Mouse (Mus musculus) retina, embryonic 14.5 days (tissue): ENCODE data around the gene Slc16a7.

Experiments used
- DNase-seq: peaks from one replicate; pipeline ENCODE4 v3.0.0-alpha.2; 2015; ENCODE audit warnings: low spot score

Slc16a7 gene

DNA sequence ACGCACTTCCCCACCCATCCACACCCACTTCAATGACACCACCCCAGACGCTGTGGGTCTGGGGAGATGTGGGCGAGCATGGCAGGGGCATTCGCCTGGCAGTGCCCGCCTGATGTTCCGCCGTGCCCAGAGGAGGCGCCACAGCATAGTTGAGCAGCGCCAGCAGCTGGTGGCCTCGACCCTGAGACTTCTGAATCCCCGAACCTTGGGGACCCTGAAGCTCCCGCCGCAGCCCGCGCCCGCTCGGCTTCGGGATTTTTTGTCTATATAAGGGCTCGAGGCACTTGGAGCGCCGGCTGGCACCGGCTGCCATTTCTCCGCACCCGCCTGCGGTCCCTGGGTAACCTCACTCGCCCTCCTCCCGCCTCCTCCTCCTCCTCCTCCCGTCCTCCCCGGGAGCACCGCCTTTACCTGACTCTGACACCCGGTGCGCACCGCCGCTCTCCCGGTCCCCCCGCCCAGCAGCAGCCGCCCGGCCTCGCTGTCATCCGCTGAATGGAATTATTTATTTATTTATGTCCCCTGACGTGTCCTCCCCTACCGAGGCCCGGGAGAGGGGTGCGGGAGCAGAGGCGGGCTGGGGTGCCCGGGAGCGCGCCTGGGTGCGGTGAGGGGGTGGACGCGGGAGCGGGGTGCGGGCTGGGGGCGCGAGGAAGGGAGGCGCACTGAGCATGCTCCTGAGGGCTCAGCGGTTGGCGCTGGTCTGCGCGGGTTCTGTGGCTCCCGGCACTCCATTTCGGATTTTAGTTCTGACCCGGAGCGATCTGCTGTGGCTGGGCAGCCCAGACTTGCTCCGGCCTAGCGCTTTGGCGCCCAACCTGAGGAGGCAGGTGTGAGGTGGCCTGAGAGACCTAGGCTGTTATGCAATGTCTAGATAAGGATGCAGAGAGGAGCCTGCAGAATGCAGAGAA is at the start of gene Slc16a7:
Gene Slc16a7, minus strand, starts transcription at position 590 of the 911 bp plus-strand sequence.
- peak; percentile 82 for DNase-seq

DNA sequence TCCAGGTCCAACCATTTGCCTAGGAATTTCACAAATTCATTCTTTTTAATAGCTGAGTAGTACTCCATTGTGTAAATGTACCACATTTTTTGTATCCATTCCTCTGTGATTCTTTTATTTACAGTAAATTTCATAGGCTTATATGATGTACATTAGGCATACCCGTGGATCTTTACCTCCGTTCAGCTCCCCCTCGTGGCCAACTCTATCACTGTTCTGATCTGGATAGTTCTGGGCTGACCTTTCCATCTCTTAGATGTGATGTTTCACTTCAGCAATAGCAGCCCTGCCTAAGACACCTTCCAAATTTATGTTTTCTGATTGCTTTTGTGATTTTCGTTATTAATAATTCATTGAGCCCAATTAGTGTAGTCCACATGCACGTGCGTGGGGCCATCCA is 29.5 kb upstream of the Slc16a7 start:
- no peak for DNase-seq

DNA sequence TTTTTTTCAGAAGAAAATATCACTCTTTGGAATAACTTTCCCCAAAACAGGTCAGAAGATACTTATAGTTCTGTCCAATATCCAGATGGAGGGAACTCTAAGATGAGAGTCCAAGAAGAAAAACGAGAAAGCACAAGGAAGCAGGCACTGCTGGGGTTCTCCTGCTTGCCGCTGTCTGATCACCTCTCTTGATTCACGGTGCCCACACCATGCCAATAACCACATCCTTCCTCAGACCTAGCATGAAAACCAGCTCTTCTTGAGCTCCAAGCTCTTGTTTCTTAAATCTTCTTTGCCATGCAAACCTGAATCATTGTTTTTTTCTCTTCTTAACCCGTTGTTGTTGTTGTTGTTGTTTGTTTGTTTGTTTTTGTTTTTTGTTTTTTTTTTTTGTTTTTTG is 10.5 kb upstream of the Slc16a7 start:
- no peak for DNase-seq

DNA sequence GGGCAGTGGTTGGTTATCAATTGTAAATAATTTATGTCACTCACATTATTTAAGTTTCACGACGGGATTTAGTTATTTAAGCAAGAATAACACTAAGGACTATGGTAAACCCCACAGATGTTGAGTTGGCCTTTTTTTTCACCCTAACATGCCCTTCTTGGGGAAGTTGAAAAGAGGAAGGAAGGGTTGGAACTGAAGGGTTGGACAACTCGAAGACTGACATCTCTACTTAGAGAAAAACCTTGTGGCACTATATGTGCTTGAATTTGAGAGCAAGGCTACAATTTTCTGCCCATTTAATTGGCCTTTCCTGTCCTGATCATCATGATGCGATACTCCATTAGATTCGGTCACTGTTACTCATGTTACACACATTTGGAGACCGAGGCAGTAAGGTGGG is 746 bp upstream of the Slc16a7 start:
- no peak for DNase-seq

DNA sequence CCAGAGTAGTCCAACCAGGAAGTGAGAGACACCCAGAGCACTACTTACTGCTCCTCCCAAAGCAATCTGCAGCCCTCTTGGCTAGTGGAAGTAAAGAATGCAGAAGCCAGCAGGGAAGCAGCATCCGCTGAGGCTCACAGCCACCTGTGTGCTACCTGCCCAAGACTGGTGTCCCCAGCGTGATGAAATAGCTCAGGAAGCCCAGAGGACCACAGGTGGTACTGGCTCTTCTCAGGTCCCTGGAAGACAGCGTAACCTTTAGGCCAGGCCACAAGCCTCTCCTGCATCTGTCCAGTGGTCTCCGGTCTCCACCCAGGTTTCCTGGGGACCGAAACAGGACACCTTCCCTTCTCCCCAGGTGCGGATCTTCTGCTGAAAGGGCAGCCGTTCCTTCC is 787 bp downstream of the Slc16a7 start:
- DNase-seq, result no peak

DNA sequence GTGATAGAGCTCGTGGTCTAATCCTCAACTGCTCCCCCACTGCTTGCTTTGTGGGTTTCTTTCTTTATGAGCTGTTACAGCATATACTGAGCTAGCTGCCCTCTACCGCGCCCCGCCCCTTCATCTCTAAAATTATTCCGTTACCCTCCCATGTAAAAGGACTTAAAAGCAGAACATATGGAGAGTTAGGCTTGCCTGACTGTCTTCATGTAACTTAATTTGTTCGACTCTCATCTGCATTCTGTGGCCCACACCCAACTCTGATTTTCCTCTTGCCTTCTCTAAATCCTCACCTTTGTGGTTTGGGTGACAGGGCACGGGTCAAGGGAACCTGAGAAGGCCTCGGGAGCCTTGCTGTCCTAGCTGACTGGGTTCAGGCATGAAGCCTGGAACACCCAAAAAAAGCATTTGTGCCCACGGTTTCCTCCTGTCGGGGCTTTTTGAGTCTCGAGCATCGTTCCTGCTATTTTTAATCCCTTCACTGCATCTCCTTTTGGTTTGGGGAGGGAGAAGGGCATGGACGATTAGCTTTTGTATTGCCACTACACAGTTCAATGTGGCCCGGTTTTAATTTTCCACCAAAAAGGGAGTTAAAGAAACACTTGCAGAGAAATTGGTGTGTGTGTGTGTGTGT is 1.4 kb downstream of the Slc16a7 start:
- no peak for DNase-seq

DNA sequence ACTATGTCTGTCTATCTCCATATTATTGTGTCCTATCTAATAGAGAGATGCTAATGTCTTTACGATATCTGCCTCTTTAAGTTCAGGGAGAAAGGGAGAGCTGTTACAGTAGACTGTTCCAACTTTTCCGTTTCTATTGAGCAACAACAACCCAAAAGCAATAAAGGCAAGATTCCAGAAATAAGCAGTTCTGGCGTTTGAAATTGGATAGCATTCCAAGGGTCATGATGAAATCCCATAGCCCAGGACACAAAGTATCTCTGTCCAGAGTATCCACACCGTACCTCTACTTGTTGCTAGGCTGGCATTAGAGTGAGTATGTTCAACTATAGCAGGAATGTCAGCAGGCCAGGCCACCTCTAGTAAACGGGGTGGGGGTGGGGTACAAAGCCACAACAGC is 13.7 kb downstream of the Slc16a7 start:
- no peak for DNase-seq

DNA sequence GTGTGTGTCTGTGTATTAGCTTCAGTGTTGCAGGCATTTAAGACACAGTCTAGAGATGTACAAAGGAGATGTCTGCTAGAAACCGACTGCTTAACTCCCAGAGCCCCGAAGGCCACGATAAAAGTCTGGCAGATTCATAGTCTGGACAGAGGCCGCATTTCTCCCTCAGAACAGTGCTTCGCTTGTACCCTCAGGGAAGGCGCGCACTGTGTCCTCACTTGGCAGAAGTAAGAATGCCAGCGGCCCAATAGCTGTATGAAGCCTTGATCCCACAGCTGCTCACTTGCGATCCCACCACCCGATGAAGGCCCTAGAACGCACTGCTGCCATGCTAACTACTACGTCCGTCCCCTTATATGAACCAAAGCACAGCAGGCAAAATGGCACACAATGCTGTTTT is 16.6 kb downstream of the Slc16a7 start:
- DNase-seq, result no peak

DNA sequence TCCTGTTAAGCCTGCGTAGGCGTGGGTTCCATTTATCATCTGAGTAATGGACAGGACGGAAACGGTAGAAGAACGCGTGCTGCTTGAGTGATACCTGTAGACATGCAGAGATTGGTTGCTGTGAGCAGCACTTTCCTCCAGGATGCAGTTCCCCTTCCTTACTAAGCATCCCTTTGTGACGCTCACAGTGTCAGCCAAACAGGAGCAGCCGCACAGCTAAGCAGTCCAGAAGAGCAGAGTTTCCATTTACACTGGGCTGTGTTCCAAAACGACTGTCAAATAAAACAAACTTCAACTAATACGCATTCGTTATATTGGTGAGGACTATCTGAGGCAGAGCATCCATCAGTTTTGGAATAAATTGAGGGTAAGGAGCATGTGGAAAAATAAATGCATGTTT is 17.8 kb downstream of the Slc16a7 start:
- no peak for DNase-seq

DNA sequence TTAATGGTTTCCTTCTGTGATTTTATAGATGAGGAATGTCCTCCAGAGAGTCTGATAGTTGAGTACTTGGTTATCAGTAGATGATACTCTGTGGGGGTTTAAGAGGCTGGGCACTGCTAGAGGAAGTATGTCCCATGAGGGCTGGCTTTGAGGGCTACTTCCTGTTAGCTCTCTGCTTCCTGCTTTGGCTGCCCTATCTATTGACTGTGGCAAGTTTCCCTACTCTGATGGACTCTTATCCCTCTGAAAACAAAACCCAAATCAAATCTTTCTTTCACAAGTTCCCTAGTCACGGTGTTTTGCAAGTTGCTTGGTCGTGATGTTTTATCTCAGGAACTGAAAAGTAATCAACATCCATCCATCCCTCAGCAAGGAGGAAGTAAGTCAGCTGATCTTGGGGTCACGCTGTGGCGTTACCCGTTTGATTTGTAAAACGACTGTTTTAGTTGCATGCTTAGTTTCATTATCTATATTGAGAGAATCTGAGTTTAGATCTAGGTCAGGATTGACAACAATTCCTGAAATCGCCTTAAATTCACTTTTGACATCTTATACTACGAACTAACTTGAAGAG is 19.1 kb downstream of the Slc16a7 start:
- DNase-seq, result no peak

DNA sequence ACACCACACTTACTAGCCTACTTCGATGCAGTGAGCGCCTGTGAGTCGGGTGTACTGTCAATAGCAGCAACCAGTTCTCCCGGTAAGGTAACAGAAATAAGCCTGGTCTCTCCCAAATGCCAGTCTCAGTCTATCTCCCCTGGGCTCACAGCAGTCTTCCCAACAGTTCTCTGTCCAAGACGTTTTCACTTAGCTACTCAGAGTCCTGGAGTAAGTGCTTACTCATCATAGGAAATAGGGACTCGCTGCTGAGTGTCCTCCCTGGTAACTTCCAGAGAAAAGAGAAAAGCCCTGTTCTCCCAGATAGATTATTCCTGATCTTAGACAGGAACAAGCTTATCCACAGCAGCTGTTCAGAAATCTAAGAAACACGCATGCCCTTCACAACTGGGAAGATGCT is 30.8 kb downstream of the Slc16a7 start:
- no peak for DNase-seq

DNA sequence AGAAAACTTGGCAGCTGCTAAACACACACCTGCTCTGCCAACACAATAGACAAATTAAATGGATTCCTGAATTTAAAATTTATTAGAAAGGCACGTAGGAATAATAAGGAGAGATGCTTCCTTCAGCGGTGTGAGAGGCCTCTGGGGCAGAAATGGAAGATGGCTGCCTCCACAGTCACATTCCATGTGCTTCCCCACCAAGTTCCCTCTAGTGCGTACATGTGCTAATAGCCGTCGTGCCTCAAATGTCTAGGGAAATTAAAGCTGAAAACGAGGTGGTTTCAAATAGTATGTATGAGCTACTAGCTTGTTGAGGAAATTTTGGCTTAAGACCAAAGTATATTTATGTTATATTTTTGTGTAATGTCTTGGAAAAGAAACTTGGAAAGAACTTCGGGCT is 36.5 kb downstream of the Slc16a7 start:
- no peak for DNase-seq

DNA sequence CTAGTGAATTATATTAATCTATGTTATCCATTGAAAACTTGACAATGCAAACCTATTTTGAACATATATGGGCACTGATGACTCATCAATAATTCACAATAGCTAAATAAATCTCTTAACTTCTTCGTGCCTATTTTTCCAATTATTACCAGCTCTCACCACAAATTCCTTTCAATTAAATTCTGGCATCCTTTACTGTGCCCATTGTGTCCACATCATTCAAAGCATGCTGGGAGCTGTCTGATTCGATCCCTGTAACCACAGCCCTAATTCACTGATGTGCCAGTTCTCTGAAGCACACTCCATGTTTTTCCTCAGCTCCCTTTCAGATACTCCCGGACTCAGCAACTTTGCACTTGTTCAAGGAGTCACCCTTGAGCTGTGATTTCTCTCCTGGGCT is 41.1 kb downstream of the Slc16a7 start:
- peak; percentile 39 for DNase-seq

DNA sequence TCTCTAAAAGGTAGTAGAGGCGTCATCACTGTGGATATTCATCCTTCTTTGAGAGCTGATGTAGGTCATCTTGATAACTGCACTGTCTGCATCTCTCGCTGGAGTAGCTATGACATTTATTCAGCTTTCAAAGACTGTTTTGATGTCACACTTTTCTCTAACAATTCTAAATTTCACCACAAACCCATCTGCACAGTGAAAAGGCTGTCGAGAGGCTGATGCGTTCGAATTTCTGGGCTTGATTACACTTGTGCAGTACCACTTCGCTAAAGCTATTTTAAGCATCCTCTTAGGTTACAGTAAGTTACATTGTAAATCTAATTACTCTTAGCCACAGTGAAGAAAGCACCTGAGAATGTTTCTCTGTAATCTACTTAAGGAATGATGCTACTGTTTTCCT is 42.1 kb downstream of the Slc16a7 start:
- no peak for DNase-seq

DNA sequence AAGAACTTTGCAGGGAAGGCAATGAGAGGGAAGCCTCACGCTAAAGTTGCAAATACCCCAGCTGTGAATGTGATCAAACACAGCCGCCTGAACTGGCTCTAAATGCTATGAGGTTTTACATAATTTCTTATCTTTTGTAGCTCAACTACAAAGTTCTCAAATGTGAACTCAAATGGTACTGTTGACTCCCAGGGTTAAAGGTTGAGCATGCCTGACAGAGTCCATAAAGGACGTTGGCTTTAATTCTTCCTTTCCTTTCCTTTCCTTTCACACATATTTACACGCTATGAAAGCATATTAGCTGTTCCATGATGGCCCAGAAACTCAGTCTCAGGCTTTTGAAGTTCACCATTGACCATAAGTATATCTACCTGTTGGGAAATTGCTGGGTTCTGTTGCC is 42.9 kb downstream of the Slc16a7 start:
- no peak for DNase-seq

DNA sequence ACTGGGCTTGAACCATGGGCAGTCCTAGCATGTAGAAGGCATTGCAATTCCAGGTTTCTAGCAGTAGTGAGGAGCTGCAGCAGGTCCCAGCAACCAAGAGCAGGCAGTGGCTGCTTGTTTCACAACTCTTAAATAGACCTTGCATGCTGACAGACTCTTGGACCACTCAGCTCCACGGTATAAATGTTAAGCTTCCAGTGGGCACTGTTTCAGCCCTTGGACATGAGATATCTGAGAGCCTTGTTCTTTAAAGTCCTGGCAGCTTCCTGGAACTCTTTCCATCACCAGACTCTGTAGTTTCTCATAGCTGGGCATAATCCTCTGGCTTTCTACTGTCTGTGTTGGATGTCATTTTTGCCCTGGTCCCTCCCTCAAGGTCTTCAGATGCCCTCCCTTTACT is 43.7 kb downstream of the Slc16a7 start:
- no peak for DNase-seq

DNA sequence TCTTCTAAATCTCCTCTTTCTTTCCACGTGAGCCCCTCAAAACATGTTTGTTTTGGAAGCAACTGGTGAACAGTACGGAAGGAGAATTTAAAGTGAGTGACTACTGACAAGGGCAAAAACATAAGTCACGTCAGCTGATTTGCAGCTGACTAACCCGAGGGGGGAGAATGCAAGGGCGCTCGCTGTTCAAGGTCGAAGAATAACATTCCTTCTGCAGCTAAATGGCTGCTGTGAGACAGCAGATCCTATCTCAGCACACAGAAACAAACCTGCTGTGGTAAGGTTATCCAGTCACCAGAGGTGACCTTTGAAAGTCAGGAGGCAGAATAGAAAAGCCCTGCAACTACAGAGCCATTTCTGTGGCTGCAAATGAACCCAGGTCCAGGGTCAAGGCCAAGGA is 47.1 kb downstream of the Slc16a7 start:
- no peak for DNase-seq

DNA sequence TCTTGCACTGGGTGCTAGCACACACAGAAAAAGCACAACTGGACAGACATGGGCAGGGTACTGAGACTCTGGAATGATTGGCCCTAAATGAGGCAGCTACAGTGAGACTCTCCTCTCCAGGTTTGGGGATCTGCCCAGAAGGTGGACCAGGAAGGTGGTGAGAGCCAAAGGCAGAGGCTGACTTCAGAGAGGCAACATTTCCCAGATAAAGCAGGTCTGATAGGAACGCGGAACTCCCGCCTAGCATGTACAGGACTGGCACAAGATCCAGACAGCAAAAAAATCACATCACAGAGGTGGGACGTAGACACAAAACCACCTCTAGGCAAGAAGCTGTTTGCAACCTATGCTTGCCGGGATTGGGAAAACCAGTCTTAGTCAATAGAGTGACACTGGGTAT is 55.5 kb downstream of the Slc16a7 start:
- no peak for DNase-seq

DNA sequence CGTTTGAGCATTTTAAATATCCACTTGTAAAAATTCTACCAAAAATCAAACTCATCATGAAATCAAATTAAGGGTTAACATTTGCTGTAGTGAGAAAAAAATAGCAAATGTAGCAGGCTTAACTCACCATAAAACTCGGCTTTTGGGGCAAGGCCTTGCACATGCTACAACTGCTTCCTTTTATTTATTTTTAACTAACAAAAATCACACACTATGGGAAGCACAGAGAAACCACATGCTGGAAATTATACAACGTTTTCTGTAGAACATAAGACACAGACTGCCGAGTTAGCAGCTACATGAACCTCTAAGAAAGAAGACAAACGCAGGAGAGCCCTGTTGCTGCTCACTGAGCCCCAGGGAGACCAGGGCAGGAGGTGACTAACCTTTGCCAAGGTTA is 57.9 kb downstream of the Slc16a7 start:
- DNase-seq, result no peak

DNA sequence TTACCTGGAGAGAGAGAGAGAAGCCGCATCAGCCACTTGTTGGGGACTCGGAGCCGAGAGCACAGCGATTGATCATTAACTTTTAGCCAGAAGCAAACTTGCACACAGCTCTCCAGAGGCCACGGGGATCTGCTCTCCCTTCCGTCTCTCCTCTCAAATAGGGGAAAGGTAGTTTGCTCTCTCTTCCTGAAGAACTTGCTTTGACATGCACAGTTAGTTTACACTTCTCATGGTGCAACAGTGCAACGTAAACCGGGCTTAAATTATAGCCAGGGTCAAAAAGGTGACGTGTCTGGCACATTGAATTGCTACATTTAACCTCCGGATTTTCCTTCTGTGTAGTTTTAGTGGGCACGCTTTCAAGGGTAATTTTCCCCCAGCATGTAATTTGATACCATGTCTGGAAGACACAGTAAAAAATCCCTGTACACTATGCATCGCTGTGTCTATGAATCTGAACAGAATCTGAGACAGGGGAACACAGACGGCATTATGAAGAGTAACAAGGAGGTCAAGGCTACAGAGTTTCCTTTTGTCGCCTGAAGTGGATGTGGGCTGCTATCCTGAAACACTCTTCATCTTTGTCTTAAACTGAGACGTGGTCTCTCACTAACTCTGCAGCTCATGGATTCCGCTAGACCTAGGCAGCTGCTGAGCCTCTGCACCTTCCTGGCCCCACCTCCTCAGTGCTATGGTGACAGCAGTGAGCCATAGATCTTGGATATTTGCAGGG is 60.8 kb downstream of the Slc16a7 start:
- DNase-seq, result no peak

DNA sequence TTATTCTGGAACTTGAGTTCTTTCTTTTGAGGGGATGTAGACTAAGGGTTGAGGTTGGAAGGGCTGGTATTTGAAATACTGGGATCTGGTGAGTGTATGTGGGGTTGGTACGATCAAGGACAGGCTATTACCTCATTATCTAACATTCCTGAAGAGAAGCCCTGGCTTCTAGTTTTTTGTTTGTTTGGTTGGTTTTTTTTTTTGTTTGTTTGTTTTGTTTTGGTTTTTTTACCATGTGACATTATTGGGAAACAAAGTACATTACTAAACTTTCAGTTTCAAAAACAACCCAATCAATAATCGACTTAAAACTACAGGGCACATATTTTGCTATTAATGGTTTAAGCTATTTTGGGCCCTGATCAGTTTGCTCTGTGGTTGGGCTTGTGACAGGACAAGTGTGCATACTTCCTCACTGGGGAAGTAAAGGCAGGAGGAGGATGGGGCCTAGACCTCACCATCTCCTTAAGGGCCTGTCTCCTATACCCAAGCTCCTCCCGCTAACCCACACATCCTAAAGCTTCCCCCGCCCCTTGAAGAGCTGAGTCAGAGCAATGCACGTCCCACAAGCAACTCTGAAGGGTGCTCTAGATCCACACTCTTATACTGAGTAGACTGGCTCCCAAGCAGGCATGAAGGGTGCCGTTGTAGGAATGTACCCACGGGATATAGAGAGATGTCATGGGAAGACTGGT is 64.2 kb downstream of the Slc16a7 start:
- DNase-seq, result no peak
